Mouse (Mus musculus) MEL (cell line): ENCODE measurements around the gene Ms4a4a. TPM values are rescaled to one million over a fixed set of nuclear protein-coding genes. Genes with fewer than 3 reads are reported as not detected.

Source experiments
- DNase-seq: peaks from one replicate; pipeline ENCODE4 v3.0.0; 2011; ENCODE audit warnings: low read depth, low spot score
- H3K27ac ChIP-seq: 2 replicates; pipeline ENCODE4 v1.5.1; 2012; ENCODE audit warnings: low read depth, mild to moderate bottlenecking, control low read depth, low read length, moderate library complexity; ENCODE audit not compliant: control insufficient read depth
- H3K27me3 ChIP-seq, 2 experiments: fragments of 150-350 bp in 1 of 2; sonication (generic) in 1 of 2; 2 replicates each; pipeline ENCODE4 v1.6.1; 2012; ENCODE audit warnings: low read length in 2 of 2, mild to moderate bottlenecking in 2 of 2, improper control_type of control experiment in 1 of 2, moderate library complexity in 1 of 2; ENCODE audit not compliant: insufficient read depth in 2 of 2, control insufficient read depth in 1 of 2
- H3K36me3 ChIP-seq, 2 experiments: 2 replicates each; pipeline ENCODE4 v1.6.1; 2012 to 2014; ENCODE audit warnings: low read length in 2 of 2, improper control_type of control experiment in 1 of 2, inconsistent platforms in 1 of 2, mild to moderate bottlenecking in 1 of 2; ENCODE audit not compliant: insufficient read depth in 2 of 2, control insufficient read depth in 1 of 2
- H3K4me1 ChIP-seq, 2 experiments: fragments of 150-350 bp in 1 of 2; sonication (generic) in 1 of 2; 2 replicates each; pipeline ENCODE4 v1.6.1; 2012; ENCODE audit warnings: low read length in 2 of 2, improper control_type of control experiment in 1 of 2, mild to moderate bottlenecking in 1 of 2; ENCODE audit not compliant: insufficient read depth in 2 of 2, control insufficient read depth in 1 of 2
- H3K4me3 ChIP-seq, 2 experiments: fragments of 150-350 bp in 1 of 2; sonication (generic) in 1 of 2; 2 replicates each; pipeline ENCODE4 v1.5.1; 2012; ENCODE audit warnings: low read depth in 2 of 2, low read length in 2 of 2, mild to moderate bottlenecking in 2 of 2, moderate library complexity in 2 of 2, control low read depth in 1 of 2, improper control_type of control experiment in 1 of 2; ENCODE audit not compliant: control insufficient read depth in 1 of 2, insufficient read depth in 1 of 2
- H3K79me2 ChIP-seq: 2 replicates; pipeline ENCODE4 v1.6.1; 2012; ENCODE audit warnings: mild to moderate bottlenecking, low read length, moderate library complexity; ENCODE audit not compliant: control insufficient read depth, poor library complexity, insufficient read depth
- H3K9ac ChIP-seq: 2 replicates; pipeline ENCODE4 v1.6.1; 2012; ENCODE audit warnings: low read depth, mild to moderate bottlenecking, control low read depth, low read length, moderate library complexity; ENCODE audit not compliant: control insufficient read depth, poor library complexity, severe bottlenecking
- H3K9me3 ChIP-seq: fragments of 150-350 bp; sonication (generic); replicated peaks from 2 replicates; pipeline ENCODE4 v1.6.1; 2012; ENCODE audit warnings: mild to moderate bottlenecking, low read length, improper control_type of control experiment, moderate library complexity; ENCODE audit not compliant: insufficient read depth
- CHD2 ChIP-seq: IDR thresholded peaks from 2 replicates; pipeline ENCODE4 v1.6.1; 2011; ENCODE audit warnings: low read length, improper control_type of control experiment
- CTCF ChIP-seq, 3 experiments: IDR thresholded peaks in 2 of 3; conservative IDR thresholded peaks in 1 of 3; 2 replicates each; pipeline ENCODE4 v1.5.1; 2011 to 2012; ENCODE audit warnings: low read length in 3 of 3, low read depth in 2 of 3, mild to moderate bottlenecking in 2 of 3, improper control_type of control experiment in 1 of 3, inconsistent platforms in 1 of 3, mixed read lengths in 1 of 3, moderate library complexity in 1 of 3; ENCODE audit not compliant: control insufficient read depth in 1 of 3, insufficient read depth in 1 of 3, poor library complexity in 1 of 3, severe bottlenecking in 1 of 3
- E2F4 ChIP-seq: IDR thresholded peaks from 2 replicates; pipeline ENCODE4 v1.6.1; 2011; ENCODE audit warnings: low read depth, low read length, improper control_type of control experiment, borderline replicate concordance
- EP300 ChIP-seq, 2 experiments: IDR thresholded peaks; 2 replicates each; pipeline ENCODE4 v1.6.1; 2011; ENCODE audit warnings: improper control_type of control experiment in 2 of 2, low read length in 2 of 2, low read depth in 1 of 2, mild to moderate bottlenecking in 1 of 2
- GABPA ChIP-seq: IDR thresholded peaks from 2 replicates; pipeline ENCODE4 v1.6.1; 2012; ENCODE audit warnings: low read depth, mild to moderate bottlenecking, inconsistent platforms, low read length, improper control_type of control experiment, moderate library complexity
- HCFC1 ChIP-seq: IDR thresholded peaks from 2 replicates; pipeline ENCODE4 v1.6.1; 2012; ENCODE audit warnings: low read depth, mild to moderate bottlenecking, inconsistent platforms, low read length, improper control_type of control experiment, moderate library complexity
- KAT2A ChIP-seq: conservative IDR thresholded peaks from 2 replicates; pipeline ENCODE4 v1.6.1; 2012; ENCODE audit warnings: low read depth, low read length, improper control_type of control experiment, inconsistent platforms
- MAFK ChIP-seq: IDR thresholded peaks from 2 replicates; pipeline ENCODE4 v1.6.1; 2011; ENCODE audit warnings: low read depth, mild to moderate bottlenecking, low read length, improper control_type of control experiment, borderline replicate concordance
- MAZ ChIP-seq: IDR thresholded peaks from 2 replicates; pipeline ENCODE4 v1.6.1; 2012; ENCODE audit warnings: low read depth, mild to moderate bottlenecking, inconsistent platforms, low read length, improper control_type of control experiment
- MXI1 ChIP-seq: IDR thresholded peaks from 2 replicates; pipeline ENCODE4 v1.6.1; 2011; ENCODE audit warnings: mild to moderate bottlenecking, low read depth, low read length, improper control_type of control experiment
- NELFE ChIP-seq: IDR thresholded peaks from 2 replicates; pipeline ENCODE4 v1.6.1; 2011; ENCODE audit warnings: low read depth, low read length, improper control_type of control experiment
- NRF1 ChIP-seq: IDR thresholded peaks from 2 replicates; pipeline ENCODE4 v1.6.1; 2014; ENCODE audit warnings: low read depth, mild to moderate bottlenecking, inconsistent platforms, low read length, improper control_type of control experiment, moderate library complexity; ENCODE audit not compliant: poor library complexity, insufficient read depth, severe bottlenecking
- POLR2A ChIP-seq, 2 experiments: IDR thresholded peaks; 2 replicates each; pipeline ENCODE4 v1.6.1; 2011 to 2012; ENCODE audit warnings: low read length in 2 of 2, mild to moderate bottlenecking in 2 of 2, control low read depth in 1 of 2, improper control_type of control experiment in 1 of 2, low read depth in 1 of 2, moderate library complexity in 1 of 2; ENCODE audit not compliant: control insufficient read depth in 1 of 2, insufficient read depth in 1 of 2, poor library complexity in 1 of 2
- POLR2AphosphoS5 ChIP-seq: IDR thresholded peaks from 2 replicates; pipeline ENCODE4 v1.6.1; 2012; ENCODE audit warnings: low read depth, borderline replicate concordance, mild to moderate bottlenecking, inconsistent platforms, low read length, moderate library complexity, mixed read lengths
- SMC3 ChIP-seq: IDR thresholded peaks from 2 replicates; pipeline ENCODE4 v1.6.1; 2011; ENCODE audit warnings: low read depth, low read length, improper control_type of control experiment
- TCF12 ChIP-seq: IDR thresholded peaks from 2 replicates; pipeline ENCODE4 v1.6.1; 2014; ENCODE audit warnings: low read depth, mild to moderate bottlenecking, inconsistent platforms, low read length, improper control_type of control experiment, moderate library complexity
- UBTF ChIP-seq: IDR thresholded peaks from 2 replicates; pipeline ENCODE4 v1.6.1; 2012; ENCODE audit warnings: low read depth, mild to moderate bottlenecking, inconsistent platforms, low read length, improper control_type of control experiment, moderate library complexity, borderline replicate concordance; ENCODE audit not compliant: insufficient read depth
- USF1 ChIP-seq: IDR thresholded peaks from 2 replicates; pipeline ENCODE4 v1.6.1; 2014; ENCODE audit warnings: low read depth, mild to moderate bottlenecking, inconsistent platforms, low read length, improper control_type of control experiment, moderate library complexity
- USF2 ChIP-seq, 2 experiments: IDR thresholded peaks; 2 replicates each; pipeline ENCODE4 v1.6.1; 2011 to 2012; ENCODE audit warnings: improper control_type of control experiment in 2 of 2, low read length in 2 of 2, borderline replicate concordance in 1 of 2, inconsistent platforms in 1 of 2, low read depth in 1 of 2, mild to moderate bottlenecking in 1 of 2; ENCODE audit not compliant: insufficient read depth in 1 of 2
- ZC3H11A ChIP-seq: IDR thresholded peaks from 2 replicates; pipeline ENCODE4 v1.6.1; 2012; ENCODE audit warnings: low read depth, mild to moderate bottlenecking, inconsistent platforms, low read length, improper control_type of control experiment
- ZKSCAN1 ChIP-seq: IDR thresholded peaks from 2 replicates; pipeline ENCODE4 v1.6.1; 2012; ENCODE audit warnings: low read depth, mild to moderate bottlenecking, inconsistent platforms, low read length, improper control_type of control experiment, moderate library complexity
- ZNF384 ChIP-seq: IDR thresholded peaks from 2 replicates; pipeline ENCODE4 v1.6.1; 2012; ENCODE audit warnings: low read depth, mild to moderate bottlenecking, inconsistent platforms, low read length, improper control_type of control experiment
- polyA plus RNA-seq, 2 experiments: library from polyadenylated mRNA; stranded (reverse) in 1 of 2; unstranded in 1 of 2; fragments of >175 nt in 1 of 2; fragments of >200 nt in 1 of 2; gene quantifications; 2 replicates each; pipeline versions ENCODE4 v1.2.1 to v1.2.4; 2012; ENCODE audit warnings: low replicate concordance in 2 of 2, low read depth in 1 of 2; ENCODE audit not compliant: insufficient read length in 2 of 2, insufficient read depth in 1 of 2, missing spikeins in 1 of 2
- total RNA-seq: library from RNA; depleted of rRNA; stranded (reverse); fragments of 300-350 nt; gene quantifications from 2 replicates; pipeline ENCODE4 v1.2.3, GENCODE M21; 2012

The Ms4a4a gene
- total and polyA plus RNA-seq, 3 experiments, result not detected

- TF ChIP-seq E2F4 (no peak), NRF1 (no peak), SMC3 (no peak), GABPA (no peak)
- H3K9me3 ChIP-seq, result no peaks in the 10 kb centered on the region
- no peaks in the 10 kb centered on the region for H3K27me3 ChIP-seq
- H3K4me3 ChIP-seq, result no peak within 1 kb of the TSS
- DNase-seq, result no peak
- no peaks in the 10 kb centered on the region for H3K4me1 ChIP-seq
- H3K27ac ChIP-seq, result no peak within 1 kb of the TSS
- H3K9ac ChIP-seq, result no peak within 1 kb of the TSS
- H3K79me2 ChIP-seq, result no peaks in the 10 kb centered on the region
- H3K36me3 ChIP-seq, result no peaks in the 10 kb centered on the region
Observed at GRCm38 (mm10) chr19:11404527-11404926, 29.2 kb downstream of the Ms4a4a start, which contains the start of gene Ms4a4c. Gene Ms4a4c (plus strand): TSS chr19:11404770.

GRCm38 (mm10) chr19:11407428-11407827, 32.1 kb downstream of the Ms4a4a start:
- no peak for DNase-seq
- Histone ChIP-seq H3K36me3 (no peaks in the 10 kb centered on the region), H3K79me2 (no peaks in the 10 kb centered on the region), H3K4me3 (no peak overlapping the region), H3K4me1 (no peaks in the 10 kb centered on the region), H3K9me3 (no peaks in the 10 kb centered on the region), H3K27me3 (no peaks in the 10 kb centered on the region), H3K27ac (no peak overlapping the region), H3K9ac (no peak overlapping the region)
- no peak for TF ChIP-seq HCFC1
- no peak for TF ChIP-seq ZKSCAN1
- TF ChIP-seq MXI1, result no peak
- no peak for TF ChIP-seq GABPA
- TF ChIP-seq POLR2A (IDR thresholded peaks at IDR 0.05; ENCODE audit: control insufficient read depth in 1 of 2, insufficient read depth in 1 of 2, low read depth in 1 of 2, low read length in 2 of 2, poor library complexity in 1 of 2), result no peak
- TF ChIP-seq USF2 (IDR thresholded peaks at IDR 0.05; ENCODE audit: borderline replicate concordance in 1 of 2, insufficient read depth in 1 of 2, low read depth in 1 of 2, low read length in 2 of 2), result no peak
- TF ChIP-seq UBTF, result no peak
- TF ChIP-seq NRF1, result no peak
- no peak for TF ChIP-seq ZNF384
- no peak for TF ChIP-seq CHD2
- TF ChIP-seq CTCF (IDR thresholded peaks at IDR 0.05 in 2 of 3, conservative IDR thresholded peaks at IDR 0.05 in 1 of 3; ENCODE audit: control insufficient read depth in 1 of 3, insufficient read depth in 1 of 3, low read depth in 2 of 3, low read length in 3 of 3, poor library complexity in 1 of 3, severe bottlenecking in 1 of 3), result no peak
- TF ChIP-seq MAFK, result no peak
- TF ChIP-seq NELFE, result no peak
- no peak for TF ChIP-seq KAT2A
- no peak for TF ChIP-seq USF1
- no peak for TF ChIP-seq POLR2AphosphoS5
- TF ChIP-seq ZC3H11A, result no peak
- TF ChIP-seq TCF12, result no peak
- TF ChIP-seq EP300 (IDR thresholded peaks at IDR 0.05; ENCODE audit: low read depth in 1 of 2, low read length in 2 of 2), result no peak
- no peak for TF ChIP-seq MAZ
